In genomic region chr13:21166936-21167909, GRCm38 (mm10) we compare ENCODE assay signal across 7 mouse cellular contexts. TPM values are rescaled to one million over a fixed set of nuclear protein-coding genes. Genes with fewer than 3 reads are reported as not detected.
DNase-seq lines count a peak whose midpoint lies in the region; ATAC-seq lines count a peak whose summit lies in the region.

No protein-coding gene starts in this region.

- DNase-seq in R1 (ENCODE audit: low read depth, low spot score): peak; percentile 86
- peak; percentile 83 for DNase-seq in cerebellum, adult 9-11 months
- peak; percentile 47 to 77 for DNase-seq in frontal cortex, postnatal 10 days (ENCODE audit: low spot score in 2 of 2)
- DNase-seq in hindbrain, embryonic 11.5 days (ENCODE audit: low spot score): peak; percentile 88
- peak; percentile 72 to 84 for DNase-seq in layer of hippocampus, postnatal 25 days (ENCODE audit: extremely low spot score in 1 of 2, low spot score in 1 of 2)
- DNase-seq in lung, postnatal 36 days: peak; percentile 89
- peak; percentile 91 to 93 for DNase-seq in right cerebral cortex, adult 2 months (ENCODE audit: low spot score in 2 of 2)

- H3K9me3 ChIP-seq in hindbrain, embryonic 11.5 days (ENCODE audit: control insufficient read depth, low read length): no peaks in the 10 kb centered on the region

- H3K9ac ChIP-seq in hindbrain, embryonic 11.5 days (ENCODE audit: low read depth, low read length): peak overlapping the region; percentile 41; the same call in 1 of the 2 replicates

- no peaks in the 10 kb centered on the region for H3K36me3 ChIP-seq in hindbrain, embryonic 11.5 days (ENCODE audit: control insufficient read depth, insufficient read depth, low read length)

- 1% methylated on average over 27 of the region's 27 CpGs for WGBS in hindbrain, embryonic 11.5 days

- H3K4me1 ChIP-seq in hindbrain, embryonic 11.5 days (replicated peaks; ENCODE audit: control insufficient read depth, insufficient read depth, low read length): no peaks in the 10 kb centered on the region

- H3K27me3 ChIP-seq in hindbrain, embryonic 11.5 days (ENCODE audit: control insufficient read depth, insufficient read depth, low read length): no peaks in the 10 kb centered on the region

- H3K4me3 ChIP-seq in hindbrain, embryonic 11.5 days (ENCODE audit: low read depth, low read length): peak overlapping the region; percentile 45

- ATAC-seq in hindbrain, embryonic 11.5 days (ENCODE audit: low FRiP score): peak; percentile 59

- H3K27ac ChIP-seq in hindbrain, embryonic 11.5 days (ENCODE audit: low read depth, low read length): no peak overlapping the region

- peak overlapping the region; percentile 76 for H3K4me2 ChIP-seq in hindbrain, embryonic 11.5 days (replicated peaks; ENCODE audit: low read depth, low read length)

RNA-seq across cellular contexts. Expression of gene Trim27, which starts 12.0 kb away (rescaled TPM):
- 133 and 144 TPM in 2 replicates for polyA plus RNA-seq in hindbrain, embryonic 11.5 days (2014; fragmentation: Nextera tagmentation; extraction: Ambion mirVana)
- total RNA-seq in layer of hippocampus, postnatal 25 days (2021): 10 to 100 TPM; 37.8 to 42.2 TPM

RNA-seq across cellular contexts. Expression of gene Olfr1368, which starts 21.6 kb away (rescaled TPM):
- polyA plus RNA-seq in hindbrain, embryonic 11.5 days (2014; fragmentation: Nextera tagmentation; extraction: Ambion mirVana): not detected in 2 replicates
- total RNA-seq in layer of hippocampus, postnatal 25 days (2021): not detected

RNA-seq across cellular contexts. Expression of gene Olfr263, which starts 37.8 kb away (rescaled TPM):
- not detected in 2 replicates for polyA plus RNA-seq in hindbrain, embryonic 11.5 days (2014; fragmentation: Nextera tagmentation; extraction: Ambion mirVana)
- not detected for total RNA-seq in layer of hippocampus, postnatal 25 days (2021)

RNA-seq across cellular contexts. Expression of gene Olfr1369-ps1, which starts 55.9 kb away (rescaled TPM):
- polyA plus RNA-seq in hindbrain, embryonic 11.5 days (2014; fragmentation: Nextera tagmentation; extraction: Ambion mirVana): 0.04 TPM in 1 of 2 replicates, not detected in the other
- not detected for total RNA-seq in layer of hippocampus, postnatal 25 days (2021)
